Mouse (Mus musculus): ENCODE results near the gene Oard1. TPM values are rescaled to one million over a fixed set of nuclear protein-coding genes. Genes with fewer than 3 reads are reported as not detected.

Oard1 gene
- total RNA-seq, 1 experiment from 2014 or later = 18.7 TPM

- DNase-seq = no peak
Measured at GRCm38 (mm10) chr17:48434479-48434878, 24.7 kb downstream of the Oard1 start.

- no peak for DNase-seq
Measured at GRCm38 (mm10) chr17:48436487-48436886, 26.7 kb downstream of the Oard1 start.

- DNase-seq = no peak
Measured at GRCm38 (mm10) chr17:48437421-48437911, 27.7 kb downstream of the Oard1 start.

- DNase-seq = peak; percentile 73
Measured at GRCm38 (mm10) chr17:48442745-48443457, 33.1 kb downstream of the Oard1 start.

GRCm38 (mm10) chr17:48443542-48444145, 33.8 kb downstream of the Oard1 start:
- no peak for DNase-seq

- no peak for DNase-seq
Measured at GRCm38 (mm10) chr17:48447675-48448074, 37.9 kb downstream of the Oard1 start.

- DNase-seq = no peak
Measured at GRCm38 (mm10) chr17:48450666-48451352, 41.0 kb downstream of the Oard1 start.

GRCm38 (mm10) chr17:48451353-48451675, 41.5 kb downstream of the Oard1 start, which contains the start of gene Tspo2:
TSS of gene Tspo2 (minus strand) at chr17:48451522.
- no peak for DNase-seq

- peak; percentile 14 for DNase-seq
Measured at GRCm38 (mm10) chr17:48451753-48452444, 42.1 kb downstream of the Oard1 start.

- no peak for DNase-seq
Measured at GRCm38 (mm10) chr17:48453489-48453888, 43.7 kb downstream of the Oard1 start.

- no peak for DNase-seq
Measured at GRCm38 (mm10) chr17:48454190-48454589, 44.4 kb downstream of the Oard1 start.

GRCm38 (mm10) chr17:48454688-48455087, 44.9 kb downstream of the Oard1 start, which contains the start of gene Unc5cl:
TSS of gene Unc5cl (plus strand) at chr17:48454901.
- DNase-seq = no peak

GRCm38 (mm10) chr17:48455955-48456354, 46.1 kb downstream of the Oard1 start:
- DNase-seq = no peak

GRCm38 (mm10) chr17:48457971-48458653, 48.3 kb downstream of the Oard1 start:
- DNase-seq = no peak

GRCm38 (mm10) chr17:48462096-48462495, 52.3 kb downstream of the Oard1 start:
- DNase-seq = no peak

GRCm38 (mm10) chr17:48463391-48463790, 53.6 kb downstream of the Oard1 start:
- no peak for DNase-seq

Other genes starting within 250 kb of the Oard1 start
- gene A530064D06Rik, start 242.7 kb upstream of the Oard1 start, total RNA-seq (2021) = 0.38 TPM in 1 of 2 replicates, not detected in the other
- gene Trem1, start 177.2 kb upstream of the Oard1 start, total RNA-seq (2021) = 0.11 TPM in 2 replicates
- gene Trem3, start 162.2 kb upstream of the Oard1 start, total RNA-seq (2021) = 0.48 TPM in 1 of 2 replicates, not detected in the other
- 0.89 and 1.8 TPM in 2 replicates for gene Treml4, start 145.7 kb upstream of the Oard1 start, total RNA-seq (2021)
- 0.93 and 5.6 TPM in 2 replicates for gene Treml2, start 110.5 kb upstream of the Oard1 start, total RNA-seq (2021)
- 0.19 and 0.45 TPM in 2 replicates for gene B430306N03Rik, start 93.9 kb upstream of the Oard1 start, total RNA-seq (2021)
- 2.1 and 2.4 TPM in 2 replicates for gene Trem2, start 63.6 kb upstream of the Oard1 start, total RNA-seq (2021)
- 0.30 and 0.48 TPM in 2 replicates for gene Treml1, start 50.1 kb upstream of the Oard1 start, total RNA-seq (2021)
- gene Nfya, start 108 bp upstream of the Oard1 start, total RNA-seq (2021) = 33.1 and 35.8 TPM in 2 replicates
- gene Apobec2, start 22.9 kb downstream of the Oard1 start, total RNA-seq (2021) = 2.3 and 3.0 TPM in 2 replicates
- gene Tspo2, start 41.5 kb downstream of the Oard1 start, total RNA-seq (2021) = 1.9 and 4.6 TPM in 2 replicates
- 0.11 and 0.56 TPM in 2 replicates for gene Unc5cl, start 44.9 kb downstream of the Oard1 start, total RNA-seq (2021)

All from adrenal gland, postnatal 14 days (tissue).